Mouse (Mus musculus) stomach, embryonic 16.5 days (tissue): ENCODE measurements around the gene Adgrg7. TPM values are rescaled to one million over a fixed set of nuclear protein-coding genes. Genes with fewer than 3 reads are reported as not detected.

ENCODE experiments used
- ATAC-seq: fragments of 200-750 bp; cut with Nextera tagmentation; 2 replicates; pipeline ENCODE4 v1.8.0; 2017; ENCODE audit warnings: moderate number of reproducible peaks, moderate TSS enrichment; ENCODE audit not compliant: insufficient read depth, low FRiP score
- H3K27ac ChIP-seq: fragments of 300-500 bp; sonication (generic); 2 replicates; pipeline ENCODE4 v1.5.1; 2014; ENCODE audit warnings: low read length
- H3K27me3 ChIP-seq: fragments of 300-500 bp; sonication (generic); 2 replicates; pipeline ENCODE4 v1.6.1; 2014; ENCODE audit warnings: low read length, control low read depth, mixed read lengths; ENCODE audit not compliant: control insufficient read depth, insufficient read depth
- H3K36me3 ChIP-seq: fragments of 300-500 bp; sonication (generic); 2 replicates; pipeline ENCODE4 v1.6.1; 2014; ENCODE audit warnings: low read length; ENCODE audit not compliant: control insufficient read depth, insufficient read depth
- H3K4me1 ChIP-seq: fragments of 300-500 bp; sonication (generic); 2 replicates; pipeline ENCODE4 v1.6.1; 2014; ENCODE audit warnings: low read length, control low read depth, mixed read lengths; ENCODE audit not compliant: control insufficient read depth, insufficient read depth
- H3K4me2 ChIP-seq: fragments of 300-500 bp; sonication (generic); 2 replicates; pipeline ENCODE4 v1.6.1; 2014; ENCODE audit warnings: low read depth, low read length, mixed read lengths
- H3K4me3 ChIP-seq: fragments of 300-500 bp; sonication (generic); replicated peaks from 2 replicates; pipeline ENCODE4 v1.5.1; 2014; ENCODE audit warnings: mild to moderate bottlenecking, low read length
- H3K9ac ChIP-seq: fragments of 300-500 bp; sonication (generic); 2 replicates; pipeline ENCODE4 v1.6.1; 2014; ENCODE audit warnings: low read length
- H3K9me3 ChIP-seq: fragments of 300-500 bp; sonication (generic); replicated peaks from 2 replicates; pipeline ENCODE4 v1.6.1; 2016; ENCODE audit warnings: low read length, control low read depth; ENCODE audit not compliant: control insufficient read depth
- WGBS: fragments of 180-500 bp; shearing (Covaris S2); extraction: QIAGEN DNeasy Blood & Tissue Kit; methylation state at CpG from one replicate; pipeline ENCODE4 v1.1.7; 2014; 5-methylcytosine and 5-hydroxymethylcytosine counted together
- polyA plus RNA-seq: library from polyadenylated mRNA; unstranded; fragments of >200 nt; fragmentation: Nextera tagmentation; extraction: Ambion mirVana; gene quantifications from 2 replicates; pipeline ENCODE4 v1.2.1, GENCODE M21; 2015

The Adgrg7 gene
- polyA plus RNA-seq, 1 experiment from 2014 or later: 0.87 TPM

DNA sequence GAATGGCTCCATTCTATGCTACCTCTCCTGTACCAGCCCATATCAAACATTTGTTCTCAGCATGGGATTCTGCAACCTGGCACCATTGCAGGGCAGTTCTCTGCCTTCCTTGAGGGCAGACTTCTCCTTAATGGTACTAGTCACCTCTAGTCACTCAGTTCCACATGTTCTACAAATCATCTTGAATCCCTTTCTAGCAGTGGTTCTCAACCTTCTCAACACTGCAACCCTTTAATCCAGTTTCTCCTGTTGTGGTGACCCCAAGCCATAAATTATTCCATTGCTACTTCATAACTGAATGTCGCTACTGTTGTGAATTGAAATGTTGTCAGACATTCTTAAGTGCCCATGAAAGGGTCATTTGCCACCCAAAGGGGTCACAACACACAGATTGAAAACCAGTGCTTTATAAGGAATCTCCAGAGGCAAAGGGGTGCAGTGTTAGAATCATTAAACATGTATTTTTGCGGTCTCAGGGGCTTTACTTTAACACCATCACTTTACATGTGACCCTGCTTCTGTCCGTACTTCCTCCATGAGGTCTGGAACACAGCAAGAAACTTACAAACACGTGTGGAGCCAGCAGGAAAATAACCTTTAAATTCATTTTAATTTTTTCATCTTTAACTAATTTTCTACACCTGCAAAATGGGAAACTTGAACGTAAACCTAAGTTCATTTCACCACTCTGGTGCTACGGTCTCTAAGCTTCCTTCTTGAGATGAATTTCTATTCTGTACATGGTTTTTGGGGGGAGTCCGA is 1.1 kb downstream of the Adgrg7 start:
- no peak overlapping the region for H3K4me2 ChIP-seq
- H3K4me3 ChIP-seq: no peak overlapping the region
- no peaks in the 10 kb centered on the region for H3K4me1 ChIP-seq
- H3K36me3 ChIP-seq: no peaks in the 10 kb centered on the region
- no peaks in the 10 kb centered on the region for H3K27me3 ChIP-seq
- H3K27ac ChIP-seq: no peak overlapping the region
- WGBS: 81% methylated on average over 7 of the region's 7 CpGs
- no peak for ATAC-seq
- H3K9me3 ChIP-seq: no peaks in the 10 kb centered on the region
- no peak overlapping the region for H3K9ac ChIP-seq

DNA sequence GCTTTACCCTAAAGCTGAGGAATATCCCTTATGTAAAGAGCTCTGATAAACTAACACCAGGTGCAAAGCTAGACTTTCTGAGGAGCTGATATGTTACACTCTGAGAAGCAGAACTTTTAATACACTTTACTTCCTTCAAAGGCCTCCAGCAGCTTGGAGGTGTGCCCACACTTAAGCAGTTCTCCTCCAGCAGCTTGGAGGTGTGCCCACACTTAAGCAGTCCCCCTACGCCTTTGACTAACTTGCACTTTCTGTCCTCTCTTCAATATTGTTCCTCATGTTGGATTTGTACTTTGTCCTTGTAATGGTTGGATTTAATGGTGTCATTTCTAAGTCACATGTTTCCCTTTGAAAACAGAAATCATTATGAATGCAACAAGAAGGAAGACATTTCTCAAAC is 1.9 kb downstream of the Adgrg7 start:
- no peak for ATAC-seq
- no peaks in the 10 kb centered on the region for H3K4me1 ChIP-seq
- no peak overlapping the region for H3K9ac ChIP-seq
- no peaks in the 10 kb centered on the region for H3K9me3 ChIP-seq
- no peaks in the 10 kb centered on the region for H3K27me3 ChIP-seq
- no peak overlapping the region for H3K4me3 ChIP-seq
- WGBS: 65% methylated on average over 1 of the region's 1 CpGs
- no peaks in the 10 kb centered on the region for H3K36me3 ChIP-seq
- H3K27ac ChIP-seq: no peak overlapping the region
- no peak overlapping the region for H3K4me2 ChIP-seq

DNA sequence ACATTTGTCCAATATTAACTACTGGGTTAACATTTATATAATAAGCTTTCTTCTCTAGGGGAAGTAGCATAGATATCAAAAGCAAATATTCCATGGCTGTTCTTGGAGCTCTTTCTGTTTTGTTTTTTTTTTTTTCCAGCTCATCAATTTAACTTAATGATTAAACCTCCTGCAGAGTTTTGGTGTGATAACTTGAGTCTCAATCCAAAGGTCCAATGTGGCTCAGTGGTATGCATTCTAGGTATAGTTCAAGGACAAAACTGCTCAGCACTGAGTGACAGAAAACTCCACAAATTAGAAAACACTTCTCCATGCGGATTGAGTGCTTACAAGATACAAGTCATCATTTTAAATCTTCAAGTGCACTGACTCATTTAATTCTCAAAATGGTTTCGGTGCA is 9.7 kb downstream of the Adgrg7 start:
- WGBS: 74% methylated on average over 2 of the region's 2 CpGs
- H3K9me3 ChIP-seq: no peaks in the 10 kb centered on the region
- no peaks in the 10 kb centered on the region for H3K4me1 ChIP-seq
- H3K4me2 ChIP-seq: no peak overlapping the region
- no peaks in the 10 kb centered on the region for H3K27me3 ChIP-seq
- no peak overlapping the region for H3K4me3 ChIP-seq
- no peak for ATAC-seq
- no peaks in the 10 kb centered on the region for H3K36me3 ChIP-seq
- no peak overlapping the region for H3K9ac ChIP-seq
- no peak overlapping the region for H3K27ac ChIP-seq

DNA sequence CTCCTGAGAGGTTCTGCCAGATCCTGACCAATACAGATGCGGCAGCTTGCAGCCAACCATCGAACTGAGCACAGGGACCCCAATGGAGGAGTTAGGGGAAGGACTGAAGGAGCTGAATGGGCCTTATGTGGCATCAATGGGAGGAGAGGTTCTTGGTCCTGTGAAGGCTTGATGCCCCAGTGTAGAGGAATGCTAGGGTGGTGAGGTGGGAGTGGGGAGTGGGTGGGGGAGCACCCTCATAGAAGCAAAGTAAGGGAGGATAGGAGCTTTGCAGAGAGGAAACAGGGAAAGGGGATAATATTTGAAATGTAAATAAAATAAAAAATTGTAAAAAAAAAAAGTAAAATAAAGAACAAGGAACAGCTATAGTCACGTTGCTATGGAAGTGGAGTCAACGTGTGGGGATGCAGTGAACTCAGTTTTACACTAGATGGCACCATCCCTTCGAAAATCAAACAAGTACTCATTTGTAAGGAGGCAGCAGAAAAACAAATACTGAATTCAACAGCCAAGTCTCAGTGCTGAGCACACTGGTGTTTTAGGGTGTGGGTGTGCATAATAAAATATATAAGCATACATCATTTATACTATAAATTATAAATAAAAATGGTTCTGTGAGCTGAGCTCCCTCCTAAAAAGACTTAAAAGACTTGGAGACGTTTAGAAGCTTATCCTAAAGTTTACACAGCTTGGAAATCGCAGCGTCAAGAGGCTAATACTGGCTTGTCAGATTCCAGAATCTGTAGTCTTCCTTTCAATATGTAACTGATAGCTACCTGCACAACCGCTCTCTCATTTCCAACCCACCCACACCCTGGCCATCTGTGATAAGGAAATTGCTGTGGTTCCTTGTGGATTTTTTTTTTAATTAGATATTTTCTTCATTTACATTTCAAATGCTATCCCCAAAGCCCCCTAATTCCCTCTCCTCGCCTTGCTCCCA is 24.2 kb downstream of the Adgrg7 start:
- Histone ChIP-seq H3K4me1 (no peaks in the 10 kb centered on the region), H3K36me3 (no peaks in the 10 kb centered on the region), H3K9me3 (no peaks in the 10 kb centered on the region), H3K4me2 (no peak overlapping the region), H3K9ac (no peak overlapping the region), H3K27me3 (no peaks in the 10 kb centered on the region), H3K4me3 (no peak overlapping the region), H3K27ac (no peak overlapping the region)
- WGBS: 36% methylated on average over 10 of the region's 10 CpGs
- ATAC-seq: peak; percentile 66; the same call in 1 of the 2 replicates

DNA sequence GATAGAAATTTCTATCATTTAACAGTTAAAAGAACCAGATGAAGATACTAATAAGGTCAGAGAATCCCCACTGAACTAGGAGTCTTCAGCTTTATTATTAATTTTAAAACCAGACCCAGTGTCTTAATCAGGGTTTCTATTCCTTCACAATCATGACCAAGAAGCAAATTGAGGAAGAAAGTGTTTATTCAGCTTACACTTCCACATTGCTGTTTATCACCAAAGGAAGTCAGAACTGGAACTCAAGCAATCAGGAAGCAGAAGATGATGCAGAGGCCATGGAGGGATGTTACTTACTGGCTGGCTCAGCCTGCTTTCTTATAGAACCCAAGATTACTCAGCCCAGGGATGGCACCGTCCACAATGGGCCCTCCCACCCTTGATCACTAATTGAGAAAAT is 66.6 kb downstream of the Adgrg7 start:
- Histone ChIP-seq H3K36me3 (no peaks in the 10 kb centered on the region), H3K4me2 (no peak overlapping the region), H3K4me3 (no peak overlapping the region), H3K27ac (no peak overlapping the region), H3K9me3 (no peaks in the 10 kb centered on the region), H3K4me1 (no peaks in the 10 kb centered on the region), H3K27me3 (no peaks in the 10 kb centered on the region), H3K9ac (no peak overlapping the region)
- no peak for ATAC-seq
- 29% methylated on average over 1 of the region's 1 CpGs for WGBS

DNA sequence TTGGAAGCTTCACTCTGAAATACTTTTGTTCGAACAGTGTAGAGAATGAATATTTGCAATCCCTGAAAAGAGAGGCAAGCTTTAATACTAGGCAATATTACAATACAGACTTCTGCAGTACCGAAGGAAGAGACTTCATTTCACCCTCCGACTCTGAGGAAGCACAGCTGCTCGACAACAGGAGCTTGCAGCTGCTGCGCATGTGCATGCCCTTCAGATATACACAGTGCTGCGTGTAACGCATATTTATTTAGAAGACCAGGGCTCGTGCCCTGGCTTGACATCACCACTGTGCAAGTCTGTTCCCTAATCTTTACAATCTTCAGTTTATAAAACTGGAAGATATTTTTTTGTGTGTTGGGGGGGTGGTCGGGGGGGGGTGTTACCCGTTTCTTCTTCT is 70.7 kb downstream of the Adgrg7 start:
- Histone ChIP-seq H3K27ac (no peak overlapping the region; the same call in 1 of the 2 replicates), H3K9ac (no peak overlapping the region), H3K4me1 (no peaks in the 10 kb centered on the region), H3K9me3 (no peaks in the 10 kb centered on the region), H3K36me3 (no peaks in the 10 kb centered on the region), H3K4me3 (0 out of 2 replicates have a peak overlapping the region, but pooled peaks have one; percentile 10), H3K4me2 (peak overlapping the region; percentile 38; the same call in 1 of the 2 replicates), H3K27me3 (no peaks in the 10 kb centered on the region)
- WGBS: 47% methylated on average over 10 of the region's 10 CpGs
- 0 out of 2 replicates have a peak, but pooled peaks have one; percentile 58 for ATAC-seq

DNA sequence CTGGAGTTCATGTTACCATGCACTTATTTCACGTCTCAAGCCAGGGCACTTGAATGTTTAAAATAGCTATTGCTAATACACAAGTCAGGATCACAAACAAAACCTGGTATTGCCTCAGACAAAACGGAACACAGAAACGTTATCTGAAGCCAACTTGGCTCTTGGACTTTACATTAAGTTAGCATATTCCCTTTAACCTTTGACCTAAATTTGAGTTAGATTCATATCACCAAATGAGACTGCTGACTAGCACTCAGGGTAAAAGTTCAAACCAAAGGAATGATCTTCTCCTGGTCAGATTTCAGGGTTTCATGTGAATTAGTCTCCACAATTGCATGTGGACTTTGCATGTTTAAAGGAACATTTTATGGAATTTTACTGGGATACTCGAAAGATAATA is 73.3 kb downstream of the Adgrg7 start:
- H3K9me3 ChIP-seq: no peaks in the 10 kb centered on the region
- H3K9ac ChIP-seq: no peak overlapping the region
- no peak overlapping the region for H3K27ac ChIP-seq
- no peak for ATAC-seq
- 40% methylated on average over 4 of the region's 4 CpGs for WGBS
- H3K4me2 ChIP-seq: no peak overlapping the region
- H3K4me3 ChIP-seq: no peak overlapping the region
- no peaks in the 10 kb centered on the region for H3K36me3 ChIP-seq
- H3K27me3 ChIP-seq: no peaks in the 10 kb centered on the region
- H3K4me1 ChIP-seq: 0 out of 2 replicates have a peak, but pooled peaks cover 4% of the 10 kb centered on the region

DNA sequence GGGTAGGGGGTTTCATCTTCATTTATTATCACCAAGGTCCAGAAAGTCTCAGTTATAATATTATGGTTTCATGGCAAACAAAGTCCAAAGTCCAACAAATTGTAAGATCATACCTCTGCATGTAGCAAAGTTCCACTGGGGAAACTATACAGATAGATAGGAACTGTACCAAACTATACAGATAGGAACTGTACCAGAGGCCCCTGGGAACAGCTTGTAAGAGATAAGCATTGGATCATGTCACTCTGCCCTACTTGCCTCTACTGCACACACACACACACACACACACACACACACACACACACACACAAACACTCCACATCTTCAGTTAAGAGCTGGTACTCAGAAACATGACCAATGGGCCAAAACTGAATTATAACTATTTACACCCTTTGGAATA is 76.6 kb downstream of the Adgrg7 start:
- H3K27me3 ChIP-seq: no peaks in the 10 kb centered on the region
- no peak for ATAC-seq
- no peaks in the 10 kb centered on the region for H3K36me3 ChIP-seq
- no peak overlapping the region for H3K4me2 ChIP-seq
- no peak overlapping the region for H3K4me3 ChIP-seq
- H3K9me3 ChIP-seq: no peaks in the 10 kb centered on the region
- H3K9ac ChIP-seq: no peak overlapping the region
- peaks cover 16% of the 10 kb centered on the region for H3K4me1 ChIP-seq
- H3K27ac ChIP-seq: no peak overlapping the region
